Mouse (Mus musculus) liver, adult 2 months (tissue): ENCODE measurements around the gene Prkcg. TPM values are rescaled to one million over a fixed set of nuclear protein-coding genes. Genes with fewer than 3 reads are reported as not detected.

Experiments
- DNase-seq: peaks from one replicate; pipeline ENCODE4 v3.0.0-alpha.2; 2011; ENCODE audit warnings: low read depth, low spot score; ENCODE audit errors: extremely low read depth
- H3K27ac ChIP-seq: fragments of 200-500 bp; replicated peaks from 2 replicates; pipeline ENCODE4 v1.5.1; 2012; ENCODE audit warnings: low read depth, mild to moderate bottlenecking, control low read depth, inconsistent platforms, low read length; ENCODE audit not compliant: insufficient read depth
- H3K27me3 ChIP-seq: fragments of 200-500 bp; 2 replicates; pipeline ENCODE4 v1.6.1; 2012; ENCODE audit warnings: mild to moderate bottlenecking, moderate library complexity, low read length, inconsistent platforms; ENCODE audit not compliant: control insufficient read depth, insufficient read depth
- H3K36me3 ChIP-seq: fragments of 200-500 bp; 2 replicates; pipeline ENCODE4 v1.6.1; 2012; ENCODE audit warnings: low read length, inconsistent platforms; ENCODE audit not compliant: control insufficient read depth, insufficient read depth
- H3K4me1 ChIP-seq: fragments of 200-500 bp; 2 replicates; pipeline ENCODE4 v1.6.1; 2011; ENCODE audit warnings: low read length; ENCODE audit not compliant: control insufficient read depth, insufficient read depth
- H3K4me3 ChIP-seq: fragments of 200-500 bp; 2 replicates; pipeline ENCODE4 v1.5.1; 2011; ENCODE audit warnings: low read depth, mild to moderate bottlenecking, control low read depth, low read length, moderate library complexity; ENCODE audit not compliant: insufficient read depth
- H3K79me2 ChIP-seq: fragments of 200-500 bp; 2 replicates; pipeline ENCODE4 v1.6.1; 2012; ENCODE audit warnings: inconsistent platforms, mild to moderate bottlenecking, low read length, moderate library complexity; ENCODE audit not compliant: control insufficient read depth, insufficient read depth
- H3K9ac ChIP-seq: fragments of 200-500 bp; 2 replicates; pipeline ENCODE4 v1.6.1; 2012; ENCODE audit warnings: low read depth, mild to moderate bottlenecking, control low read depth, inconsistent platforms, low read length
- CTCF ChIP-seq: fragments of 200-500 bp; IDR thresholded peaks from 2 replicates; pipeline ENCODE4 v1.5.1; 2011; ENCODE audit warnings: low read depth, low read length, control low read depth
- POLR2A ChIP-seq: fragments of 200-500 bp; IDR thresholded peaks from 2 replicates; pipeline ENCODE4 v1.6.1; 2011; ENCODE audit warnings: low read length, control low read depth; ENCODE audit not compliant: insufficient read depth; ENCODE audit errors: extremely low read depth
- WGBS: fragments of 180-500 bp; shearing (Covaris S2); methylation state at CpG from one replicate; pipeline ENCODE4 v1.1.7; 2018; 5-methylcytosine and 5-hydroxymethylcytosine counted together
- polyA plus RNA-seq: library from polyadenylated mRNA; depleted of rRNA; stranded (reverse); fragments of >200 nt; gene quantifications from 2 replicates; pipeline ENCODE4 v1.2.3, GENCODE M21; 2012
- total RNA-seq: library from RNA; depleted of rRNA; stranded (reverse); fragments of >200 nt; gene quantifications from 2 replicates; pipeline ENCODE4 v1.2.3, GENCODE M21; 2014

The Prkcg gene
- total and polyA plus RNA-seq, 2 experiments = under 0.01 to 0.26 TPM

DNA sequence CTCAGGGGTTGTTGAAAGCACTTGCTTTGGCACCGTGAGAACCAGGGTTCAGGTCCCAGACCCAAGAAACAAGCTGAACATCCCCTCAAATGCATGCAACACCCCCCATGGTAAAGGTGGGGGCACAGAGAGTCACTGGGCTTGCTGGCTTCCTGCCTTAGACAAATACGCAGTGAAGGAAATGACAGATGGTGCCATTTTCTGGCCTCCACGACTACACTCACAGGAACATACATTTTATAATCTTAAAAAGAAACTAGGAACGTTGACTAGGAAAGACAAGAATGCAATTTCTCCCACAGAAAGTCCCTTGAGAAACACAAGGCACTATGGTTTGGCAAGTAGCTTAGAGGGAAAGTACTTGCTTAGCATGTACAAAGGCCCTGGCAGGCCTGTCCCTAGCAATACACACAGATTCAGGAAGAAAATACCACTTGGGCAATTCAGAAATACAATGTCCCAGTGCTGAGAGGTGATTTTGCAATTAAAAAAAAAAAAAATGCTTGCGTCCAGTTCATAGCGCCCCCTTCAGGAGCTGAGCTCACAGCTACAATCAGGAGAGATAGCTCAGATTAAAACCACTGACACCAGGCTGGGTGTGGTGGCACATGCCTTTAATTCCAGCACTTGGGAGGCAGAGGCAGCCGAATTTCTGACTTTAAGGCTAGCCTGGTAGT is 11.1 kb downstream of the Prkcg start:
- H3K4me3 ChIP-seq = no peak overlapping the region
- H3K9ac ChIP-seq = no peak overlapping the region
- peak; percentile 69 for DNase-seq
- H3K27me3 ChIP-seq = peaks cover 10% of the 10 kb centered on the region
- H3K79me2 ChIP-seq = peaks cover 7% of the 10 kb centered on the region; the same call in 1 of the 2 replicates
- TF ChIP-seq POLR2A (no peak), CTCF (peak; percentile 41; the same call in 1 of the 2 replicates)
- WGBS = 53% methylated on average over 7 of the region's 7 CpGs
- peaks cover 11% of the 10 kb centered on the region; the same call in 1 of the 2 replicates for H3K36me3 ChIP-seq
- H3K27ac ChIP-seq = no peak overlapping the region
- H3K4me1 ChIP-seq = peaks cover 16% of the 10 kb centered on the region

GRCm38 (mm10) chr7:3300891-3301627 is 12.1 kb downstream of the Prkcg start:
- no peak for TF ChIP-seq CTCF
- no peak for TF ChIP-seq POLR2A
- Histone ChIP-seq H3K27me3 (peaks cover 10% of the 10 kb centered on the region), H3K4me1 (peaks cover 15% of the 10 kb centered on the region), H3K36me3 (peaks cover 11% of the 10 kb centered on the region; the same call in 1 of the 2 replicates), H3K4me3 (no peak overlapping the region), H3K27ac (no peak overlapping the region), H3K79me2 (peaks cover 7% of the 10 kb centered on the region; the same call in 1 of the 2 replicates), H3K9ac (no peak overlapping the region)
- WGBS = 65% methylated on average over 8 of the region's 8 CpGs
- no peak for DNase-seq

- Histone ChIP-seq H3K27ac (no peak overlapping the region), H3K27me3 (peaks cover 10% of the 10 kb centered on the region), H3K36me3 (peaks cover 10% of the 10 kb centered on the region; the same call in 1 of the 2 replicates), H3K79me2 (peaks cover 5% of the 10 kb centered on the region; the same call in 1 of the 2 replicates), H3K4me3 (peak overlapping the region; percentile 30; the same call in 1 of the 2 replicates), H3K9ac (peak overlapping the region; percentile 82), H3K4me1 (peaks cover 14% of the 10 kb centered on the region)
- WGBS = 6% methylated on average over 33 of the region's 33 CpGs
- TF ChIP-seq POLR2A (no peak), CTCF (no peak)
- no peak for DNase-seq
These were observed 12.9 kb downstream of the Prkcg start for GRCm38 (mm10) chr7:3301628-3302555.

DNA sequence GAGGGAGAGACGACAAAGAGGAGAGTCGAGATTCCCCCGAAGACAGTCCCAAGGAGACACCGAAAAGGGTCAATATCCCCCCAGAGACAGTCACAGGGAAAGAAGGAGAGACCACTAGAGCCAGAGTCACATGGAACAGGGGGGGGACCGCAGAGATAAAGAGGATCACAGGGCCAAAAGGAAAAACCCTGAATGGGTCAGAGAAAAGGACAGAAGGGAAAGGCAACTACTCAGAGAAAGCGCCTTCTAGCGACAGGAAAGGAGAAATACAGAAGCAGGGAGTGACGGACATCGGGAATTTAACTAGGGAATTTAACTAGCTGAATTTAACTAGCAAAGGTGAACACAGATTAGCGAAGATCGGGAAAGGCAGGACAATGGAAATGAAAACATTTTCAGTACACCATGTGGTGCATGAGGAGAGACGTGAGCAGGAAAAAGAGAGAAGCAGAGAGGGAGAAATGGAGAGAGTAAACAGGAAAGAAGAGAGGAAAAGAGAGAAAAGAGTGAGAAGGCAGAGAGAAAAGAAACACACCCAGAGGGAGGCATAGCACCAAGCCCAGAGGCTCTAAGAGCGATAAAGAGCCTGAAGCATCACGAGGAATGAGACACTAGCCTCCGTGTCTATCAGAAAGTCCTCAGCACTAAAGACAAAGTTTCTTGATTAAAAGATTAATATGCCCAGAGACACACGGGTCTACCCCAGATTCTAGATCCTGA is 13.7 kb downstream of the Prkcg start:
- Histone ChIP-seq H3K27me3 (peaks cover 10% of the 10 kb centered on the region), H3K79me2 (no peaks in the 10 kb centered on the region), H3K4me3 (0 out of 2 replicates have a peak overlapping the region, but pooled peaks have one; percentile 30), H3K9ac (peak overlapping the region; percentile 82), H3K27ac (no peak overlapping the region), H3K4me1 (peaks cover 14% of the 10 kb centered on the region), H3K36me3 (peaks cover 4% of the 10 kb centered on the region; the same call in 1 of the 2 replicates)
- WGBS = 4% methylated on average over 16 of the region's 16 CpGs
- TF ChIP-seq POLR2A (no peak), CTCF (no peak)
- DNase-seq = peak; percentile 35
